Mouse (Mus musculus) embryonic fibroblast, embryonic 13.5 days (primary cell): ENCODE measurements around the gene Tsr1.

ENCODE experiments used
- CTCF ChIP-seq: IDR thresholded peaks from 2 replicates; pipeline ENCODE4 v1.5.1; 2011; ENCODE audit warnings: mild to moderate bottlenecking, control low read depth, low read length, moderate library complexity, borderline replicate concordance; ENCODE audit not compliant: insufficient read depth
- POLR2A ChIP-seq: IDR thresholded peaks from 2 replicates; pipeline ENCODE4 v1.6.1; 2011; ENCODE audit warnings: low read depth, mild to moderate bottlenecking, control low read depth, low read length, moderate library complexity

GRCm38 (mm10) chr11:74957600-74957999 is 59.7 kb downstream of the Tsr1 start:
- no peak for TF ChIP-seq POLR2A
- TF ChIP-seq CTCF: no peak
